Mouse (Mus musculus) CH12F3 (cell line): Measurements from ENCODE around the gene Pnrc1.

Source experiments
- in situ Hi-C: fragments of 300-500 bp; cut with MboI; formaldehyde crosslinking; loops from 2 replicates; pipeline ENCODE4 v1.14.3; 2020; ENCODE audit warnings: low sequenced_read_pairs

The Pnrc1 gene

DNA sequence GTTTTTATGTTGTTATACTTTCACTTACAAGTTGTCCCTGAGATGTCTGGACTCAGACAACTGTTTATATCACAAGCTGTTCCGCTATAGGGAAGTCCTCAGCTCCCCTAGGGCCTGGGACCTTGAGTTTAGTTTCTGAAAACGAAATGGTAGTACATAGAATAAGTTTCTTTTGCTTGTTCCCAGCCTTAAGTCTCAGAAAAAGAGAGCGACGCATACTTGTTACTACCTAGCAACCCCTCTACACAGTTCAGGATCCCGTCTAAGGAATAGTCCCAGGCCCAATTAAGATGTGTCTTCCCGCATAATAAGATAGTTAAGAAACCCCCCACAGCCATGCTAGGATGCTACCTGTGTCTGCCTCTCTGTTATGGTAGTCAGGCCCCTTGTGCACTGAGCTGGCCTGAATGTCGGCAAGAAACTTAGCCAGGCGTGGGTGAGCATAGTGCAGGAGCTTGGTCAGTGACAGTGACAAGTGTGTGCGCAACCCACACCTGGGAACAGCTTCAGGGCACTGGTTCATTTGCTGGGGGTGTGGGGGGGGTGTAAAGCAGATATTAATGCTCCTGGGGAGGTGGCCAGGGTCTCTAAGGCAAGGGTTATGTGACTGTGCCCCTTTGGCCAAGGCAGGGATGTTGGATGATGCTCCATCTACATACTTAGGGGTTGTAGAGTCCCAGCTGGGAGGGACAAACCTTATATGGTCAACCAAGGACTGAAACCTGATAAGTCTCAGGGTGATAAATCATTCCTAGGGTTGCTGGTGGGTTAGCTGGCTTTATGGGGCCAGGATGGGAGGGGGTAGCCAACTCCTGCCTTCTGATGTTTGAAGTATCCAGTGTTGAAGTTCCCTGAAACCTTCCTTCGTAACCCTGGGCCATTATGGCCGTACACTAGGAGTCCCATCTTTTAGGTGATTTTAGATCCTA, 19.3 kb downstream of the Pnrc1 start:
- in situ Hi-C loops: no loop called here

DNA sequence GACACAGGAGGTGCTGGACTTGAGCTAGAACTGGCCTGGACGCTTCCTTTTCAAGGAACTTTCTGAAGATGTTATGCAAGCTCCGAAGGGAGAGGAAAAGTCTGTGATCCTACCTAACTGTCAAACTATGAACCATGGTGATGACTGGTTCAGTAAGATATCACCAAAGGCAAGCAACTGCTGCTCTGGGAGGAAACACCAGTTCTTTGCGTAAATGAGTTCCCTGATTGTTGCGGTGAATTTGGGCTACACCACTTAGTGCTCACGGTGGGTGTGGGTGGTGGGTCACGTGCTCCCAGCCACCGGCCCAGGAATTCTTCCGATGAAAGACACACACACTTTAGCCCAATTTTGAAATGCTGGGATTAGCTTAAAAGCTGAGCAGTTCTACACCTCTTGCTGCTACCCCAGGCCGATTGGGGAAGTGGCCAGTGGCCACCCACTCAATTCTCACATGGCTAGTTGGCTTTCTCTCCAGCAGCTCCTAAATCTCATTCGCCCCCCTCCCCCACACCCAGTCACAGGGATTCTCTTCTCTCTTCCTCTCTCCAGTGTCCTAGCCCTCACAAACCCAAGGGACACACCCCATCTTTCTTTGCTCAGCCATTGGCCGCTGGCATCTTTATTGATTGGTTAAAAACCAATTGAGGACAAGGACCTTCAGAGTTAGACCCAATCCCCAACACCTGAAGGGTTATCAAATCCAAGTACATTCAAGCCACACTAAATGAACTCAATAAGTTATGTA, 24.8 kb downstream of the Pnrc1 start:
- in situ Hi-C loops: no loop called here

DNA sequence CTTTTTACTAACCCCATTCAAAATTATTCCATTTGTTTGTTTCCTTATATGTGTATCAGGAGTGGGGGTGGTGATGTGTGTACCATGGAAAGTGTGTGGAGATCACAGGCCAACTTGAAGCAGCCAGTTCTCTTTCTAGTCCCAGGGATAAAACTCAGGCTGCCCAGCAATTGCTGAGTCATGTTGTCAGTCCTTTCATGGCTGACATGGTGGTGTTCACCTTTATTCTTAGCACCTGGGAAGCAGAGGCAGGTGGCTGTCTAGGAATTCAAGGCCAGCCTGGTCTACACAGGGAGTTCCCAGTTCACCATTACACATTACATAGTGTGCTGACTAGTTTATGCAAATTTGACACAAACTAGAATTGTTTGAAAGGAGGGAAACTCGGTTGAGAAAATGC, 27.1 kb downstream of the Pnrc1 start:
- in situ Hi-C loops: no loop called here

DNA sequence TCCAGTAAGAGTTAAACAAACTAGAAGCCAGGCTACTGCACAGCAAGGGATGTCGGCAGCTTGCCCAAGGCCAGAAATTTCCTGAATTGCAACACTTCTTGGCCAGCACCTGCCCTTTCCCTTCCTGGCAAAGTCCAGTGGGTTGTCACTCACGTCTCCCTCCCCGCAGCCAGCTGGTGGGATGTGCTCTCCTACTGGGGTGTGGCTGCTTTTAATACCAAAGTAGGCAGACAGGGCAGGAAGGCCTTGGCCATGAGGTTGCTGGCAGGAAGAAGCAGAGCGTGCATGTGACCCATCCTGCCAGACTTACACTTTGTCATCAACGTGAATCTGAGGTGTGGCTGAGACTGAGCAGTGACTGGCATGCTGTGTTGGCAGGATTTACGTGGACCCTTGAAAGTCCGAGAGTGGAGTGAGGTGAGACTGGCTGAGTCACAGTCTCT, 28.6 kb downstream of the Pnrc1 start:
- in situ Hi-C loops: no loop called here

DNA sequence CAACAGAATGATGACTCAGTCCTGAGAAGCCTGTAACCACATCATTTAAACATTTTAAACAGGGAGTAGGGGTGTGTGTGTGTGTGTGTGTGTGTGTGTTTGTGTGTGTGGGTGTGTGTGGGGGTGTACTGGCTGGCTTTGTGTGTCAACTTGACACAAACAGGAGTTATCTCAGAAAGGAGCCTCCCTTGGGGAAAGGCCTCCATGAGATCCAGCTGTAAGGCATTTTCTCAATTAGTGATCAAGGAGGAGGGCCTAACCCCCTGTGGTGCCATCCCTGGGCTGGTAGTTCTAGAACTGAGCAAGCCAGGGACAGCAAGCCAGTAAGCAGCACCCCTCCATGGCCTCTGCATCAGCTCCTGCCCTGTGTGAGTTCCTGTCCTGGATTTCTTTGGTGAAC, 29.7 kb downstream of the Pnrc1 start:
- in situ Hi-C loops: no loop called here

DNA sequence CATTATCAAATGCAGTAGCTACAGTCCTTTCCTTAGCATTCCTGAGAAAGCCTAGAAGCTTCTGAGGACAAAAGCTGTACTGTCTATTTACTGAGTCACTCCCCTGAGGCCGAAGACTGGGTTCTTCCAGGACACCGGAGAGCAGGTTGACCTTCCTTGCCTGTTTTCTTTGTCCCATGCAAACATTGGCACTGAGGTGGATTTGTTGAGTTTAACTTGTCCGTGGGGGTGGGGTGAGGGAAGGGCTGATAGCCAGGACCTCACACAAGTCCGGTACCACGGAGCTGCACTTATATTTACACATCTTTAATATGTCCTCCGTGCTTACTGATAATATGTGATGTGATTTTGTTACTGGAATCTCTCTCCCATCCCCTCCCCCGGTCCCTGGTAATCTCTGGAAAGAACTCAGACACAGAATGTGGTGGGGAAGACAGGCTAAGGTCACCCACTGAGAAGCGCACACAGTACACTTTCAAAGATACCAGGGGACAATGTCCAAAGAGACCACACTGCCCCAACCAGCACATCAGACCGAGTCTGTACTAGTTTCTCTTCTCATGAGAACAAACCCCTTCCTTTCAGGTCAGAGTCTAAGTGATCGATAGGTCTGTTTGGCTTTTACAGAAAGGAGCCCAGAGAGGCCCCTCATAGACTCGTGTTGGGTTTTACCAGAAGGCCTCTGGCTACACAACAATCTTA, 32.5 kb downstream of the Pnrc1 start:
- in situ Hi-C loops: no loop called here

DNA sequence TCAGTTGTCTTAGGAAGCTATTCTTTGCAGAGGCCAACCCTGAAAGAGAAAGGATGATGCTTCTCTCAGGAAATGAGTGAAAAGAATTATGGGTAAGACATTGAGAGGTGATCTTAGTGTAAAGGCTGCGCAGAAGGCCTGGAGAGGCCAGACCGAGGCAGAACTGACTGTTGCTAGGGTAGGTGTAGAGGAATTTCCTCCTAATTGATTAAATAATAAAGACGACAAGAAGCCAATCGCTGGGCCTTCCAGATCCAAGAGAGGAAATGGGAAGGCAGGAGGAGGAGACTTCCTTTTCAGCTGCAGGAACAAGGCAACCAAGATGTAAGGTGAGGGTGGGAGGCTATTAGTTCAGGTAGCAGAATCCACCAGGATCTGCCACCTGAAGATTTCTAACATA, 35.3 kb downstream of the Pnrc1 start:
- in situ Hi-C loops: no loop called here

DNA sequence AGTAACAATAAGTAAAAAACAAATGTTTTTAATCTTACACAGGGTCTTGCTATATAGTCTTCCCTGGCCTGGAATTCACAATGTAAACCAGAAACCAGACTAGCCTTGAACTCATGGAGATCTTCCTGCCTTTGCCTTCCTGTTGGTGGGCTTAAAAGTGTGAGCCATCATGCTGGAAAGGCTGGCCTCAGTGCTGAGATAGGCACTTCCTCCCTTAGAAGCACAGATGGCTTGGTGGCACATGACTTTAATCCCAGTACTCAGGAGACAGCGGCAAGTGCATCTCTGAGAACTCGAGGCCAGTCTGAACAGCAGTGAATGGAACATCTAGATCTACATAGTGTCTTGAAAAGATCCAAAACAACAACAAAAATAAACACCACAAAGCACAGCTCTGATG, 39.1 kb downstream of the Pnrc1 start:
- in situ Hi-C loops: no loop called here

DNA sequence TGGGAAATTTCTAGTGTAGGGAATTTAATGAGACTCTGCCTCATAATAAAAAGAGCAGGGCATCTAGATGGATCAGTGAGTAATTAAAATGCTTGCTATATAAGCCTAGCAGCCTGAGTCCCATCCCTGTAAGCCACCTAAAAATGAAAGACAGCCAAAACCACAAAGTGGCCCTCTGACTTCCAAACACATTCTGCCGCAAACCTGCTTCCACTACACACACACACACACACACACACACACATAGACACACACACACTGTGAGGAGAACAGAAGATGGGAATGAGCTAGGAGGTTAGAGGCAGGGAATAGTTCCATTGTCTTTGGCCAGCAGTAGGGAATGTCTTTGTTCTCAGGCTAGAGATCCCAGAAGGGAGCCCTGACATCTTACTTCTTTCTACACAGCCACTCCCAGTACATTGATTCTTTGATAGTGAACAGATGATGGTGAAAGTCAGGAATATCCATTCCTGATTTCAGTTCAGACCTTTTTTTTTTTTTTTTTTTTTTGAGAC, 40.2 kb downstream of the Pnrc1 start:
- in situ Hi-C loops: no loop called here

DNA sequence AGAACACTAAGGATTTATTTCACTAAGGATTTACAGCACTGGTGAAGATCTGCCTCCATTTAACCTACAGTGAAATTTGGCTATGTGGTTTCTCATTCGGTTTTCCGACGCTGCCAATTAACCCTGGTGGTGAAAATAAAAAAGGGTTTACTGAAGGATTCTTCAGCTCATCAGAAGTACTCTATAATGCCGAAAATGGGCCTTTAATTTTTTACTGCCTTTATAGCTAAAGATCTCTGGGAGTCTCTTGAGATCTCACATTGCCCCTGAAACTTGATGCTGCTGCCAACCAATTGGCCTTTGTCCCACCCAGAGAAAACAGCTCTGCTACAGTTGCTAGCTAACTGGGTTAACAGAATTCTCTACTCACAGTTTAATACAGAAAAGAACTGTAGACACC, 41.0 kb downstream of the Pnrc1 start:
- in situ Hi-C loops: no loop called here

DNA sequence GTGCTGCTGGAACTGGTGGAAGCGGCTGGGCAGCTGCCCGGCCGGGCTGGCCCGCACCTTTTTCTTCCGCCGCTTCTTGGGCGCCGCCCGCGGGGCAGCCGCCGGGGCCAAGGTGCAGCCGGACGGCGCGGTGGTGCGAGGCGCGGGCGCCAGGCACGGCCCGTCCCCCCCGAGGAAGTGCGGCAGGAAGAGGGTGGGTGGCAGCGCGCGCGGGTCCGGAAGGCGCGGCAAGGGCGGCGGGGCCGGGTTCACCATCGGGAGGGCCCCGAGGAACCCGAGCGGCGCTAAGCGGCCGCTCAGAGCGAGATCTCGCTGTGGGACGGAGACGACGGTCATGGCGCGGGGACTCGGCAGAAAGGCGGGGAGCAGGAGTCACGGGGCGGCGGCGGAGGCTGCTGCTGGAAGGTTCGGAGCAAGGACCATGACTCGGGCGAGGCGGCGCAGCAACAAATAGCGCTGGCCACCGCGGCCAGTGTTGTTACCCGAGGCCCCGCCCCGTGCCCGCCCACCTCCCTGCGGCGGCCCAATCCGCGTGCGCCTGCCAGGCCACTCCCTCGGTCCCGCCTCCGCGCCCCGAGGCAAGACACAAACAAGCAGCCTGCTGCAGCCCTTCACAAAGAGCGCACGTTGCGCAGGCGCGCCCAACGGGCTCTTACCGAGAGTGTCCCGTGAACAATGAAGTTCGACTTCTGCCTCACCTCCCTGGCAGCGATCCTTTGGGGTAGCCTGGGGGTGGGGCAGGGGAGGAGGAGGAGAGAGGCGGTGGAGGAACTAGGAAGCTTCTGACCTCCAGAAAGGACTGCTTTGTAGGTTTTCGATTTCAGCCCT, 41.7 kb downstream of the Pnrc1 start:
- in situ Hi-C loops: no loop called here

DNA sequence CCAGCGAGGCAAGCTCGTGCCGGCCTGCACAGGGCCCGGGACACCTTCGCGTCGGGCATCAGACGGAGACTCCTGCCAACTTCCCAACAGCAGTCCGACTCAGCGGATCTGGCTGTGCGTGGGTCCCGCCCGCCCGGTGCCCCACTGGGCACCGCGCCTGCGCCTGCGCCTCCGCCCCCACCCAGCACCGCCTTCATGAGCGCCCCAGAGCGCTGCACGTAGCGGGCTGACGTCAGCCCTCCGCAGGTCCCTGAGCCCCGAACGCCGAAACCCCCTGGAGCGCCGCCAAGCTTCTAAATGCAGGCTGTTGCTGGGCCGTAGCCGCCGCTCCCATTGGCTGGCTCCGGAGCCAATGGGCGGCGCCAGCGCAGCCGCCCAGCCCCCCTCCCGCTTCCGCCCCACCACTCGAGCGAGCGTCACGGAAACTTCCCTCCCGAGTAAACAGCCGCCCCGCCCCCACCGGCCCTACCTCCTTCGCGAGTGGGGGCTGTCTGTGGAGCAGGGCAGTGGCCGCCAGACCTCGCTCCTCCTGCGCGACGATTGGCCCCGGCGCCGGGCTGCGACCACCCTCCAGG, 42.4 kb downstream of the Pnrc1 start:
- in situ Hi-C loops: no loop called here

DNA sequence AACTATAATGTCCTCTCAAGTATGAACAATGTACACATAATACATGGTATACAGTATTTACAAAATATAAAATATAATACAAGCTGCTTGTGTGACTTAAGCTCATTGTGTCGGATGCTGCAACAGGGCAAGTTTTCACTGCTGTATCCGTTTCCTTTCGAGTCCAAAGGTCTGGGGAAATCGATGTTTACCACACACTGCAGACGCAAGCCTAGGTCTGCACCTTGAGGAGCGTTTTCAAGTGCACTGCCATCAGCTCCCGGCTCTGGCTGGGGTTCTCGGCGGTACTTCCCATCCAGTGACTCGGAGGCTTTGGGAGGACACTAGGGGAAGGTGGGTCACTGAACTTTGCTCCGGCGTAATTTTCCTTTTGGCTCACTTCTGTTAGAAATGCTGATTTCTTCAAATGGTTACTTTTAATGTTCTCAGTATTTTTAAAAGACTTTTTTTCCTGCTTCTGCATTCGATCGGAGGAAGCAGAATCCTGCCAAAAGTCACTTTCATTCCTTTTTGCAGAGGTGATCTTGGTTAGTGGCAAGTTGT, 44.0 kb downstream of the Pnrc1 start:
- in situ Hi-C loops: no loop called here

DNA sequence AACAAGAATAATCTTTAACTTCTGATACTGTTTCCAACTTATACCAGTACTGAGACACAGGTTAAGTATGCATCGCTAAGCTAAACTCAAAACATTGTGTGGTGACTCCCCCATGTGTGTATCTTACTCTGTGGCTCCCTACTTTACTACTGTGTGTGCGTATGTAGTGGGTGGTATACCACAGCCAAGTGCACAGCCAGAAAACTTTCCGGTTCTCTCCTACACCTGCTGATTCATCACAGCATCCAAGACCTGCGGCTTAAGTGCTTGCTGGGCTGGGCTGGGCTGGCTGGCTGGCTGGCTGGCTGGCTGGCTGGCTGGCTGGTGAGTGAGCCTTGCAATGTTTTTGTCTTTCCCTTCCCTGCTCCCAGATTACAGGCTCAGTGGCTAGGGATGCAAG, 46.0 kb downstream of the Pnrc1 start:
- in situ Hi-C loops: no loop called here

DNA sequence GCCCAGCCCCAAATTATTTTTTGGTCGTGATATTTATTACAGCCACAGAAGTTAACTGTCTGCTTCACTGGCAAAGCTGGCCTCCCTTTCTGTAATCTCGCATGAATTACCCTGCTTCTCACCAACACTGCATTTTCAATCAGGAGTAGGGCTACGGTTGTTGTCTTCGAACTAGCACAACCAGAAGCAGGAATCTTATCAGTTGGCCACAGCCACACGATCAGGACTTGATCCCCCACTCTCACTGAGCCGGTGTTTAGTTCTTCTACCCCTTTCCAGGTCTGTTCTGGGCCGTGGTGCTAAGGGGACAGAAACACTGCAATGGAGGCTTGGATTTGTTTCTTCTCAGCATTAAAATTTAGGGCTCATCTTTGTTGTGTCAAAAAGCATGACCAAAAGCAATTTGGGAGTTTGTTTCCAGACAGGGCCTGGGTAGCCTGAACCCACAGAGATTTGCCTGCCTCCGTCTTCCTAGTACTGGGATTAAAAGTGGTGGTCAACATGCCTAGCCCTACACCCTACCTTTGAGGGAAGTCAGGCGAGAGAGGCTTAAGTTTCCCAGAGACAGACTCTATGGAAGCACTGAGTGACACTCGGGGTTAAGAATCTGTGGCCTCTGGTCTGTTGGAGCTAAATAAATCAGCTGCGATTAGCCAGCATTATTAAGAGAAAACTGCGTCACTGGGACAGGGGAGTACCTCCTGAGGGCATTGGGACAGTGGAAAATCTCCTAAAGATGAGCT, 46.8 kb downstream of the Pnrc1 start:
- in situ Hi-C loops: no loop called here

DNA sequence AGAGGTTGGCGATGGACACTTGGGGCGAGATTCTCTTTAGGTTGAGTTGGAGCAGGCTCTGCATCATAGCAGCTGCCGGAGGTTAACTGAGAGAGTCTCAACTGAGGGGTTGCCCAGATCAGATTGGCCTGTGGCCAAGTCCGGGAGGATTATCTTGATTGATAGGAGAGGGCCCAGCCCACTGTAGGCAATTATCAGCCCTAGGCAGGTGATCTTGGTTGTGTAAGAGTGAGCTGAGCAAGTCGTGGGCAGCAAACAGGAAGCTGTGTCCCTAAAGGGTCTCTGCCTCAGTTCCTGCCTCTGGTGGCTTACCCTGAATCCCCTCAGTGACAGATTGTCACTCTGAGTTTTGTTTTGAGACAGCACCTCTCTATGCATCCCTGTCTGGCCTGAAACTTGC, 47.4 kb downstream of the Pnrc1 start:
- in situ Hi-C loops: no loop called here

DNA sequence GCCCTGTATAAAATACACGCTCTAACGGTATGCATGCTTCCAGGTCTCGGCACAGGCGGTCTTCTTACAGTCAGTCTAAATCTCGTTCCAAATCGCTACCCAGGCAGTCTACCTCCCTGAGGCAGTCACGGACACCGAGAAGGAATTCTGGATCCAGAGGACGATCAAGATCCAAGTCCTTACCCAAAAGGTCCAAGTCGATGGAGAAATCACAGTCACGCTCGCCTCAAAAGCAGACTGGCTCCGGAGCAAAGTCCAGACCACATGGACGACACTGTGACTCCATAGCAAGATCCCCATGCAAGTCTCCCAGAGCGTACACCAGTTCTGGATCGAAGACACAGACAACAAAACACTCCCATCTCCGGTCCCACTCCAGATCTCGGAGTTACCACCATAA, 59.1 kb downstream of the Pnrc1 start:
- in situ Hi-C loops: no loop called here

DNA sequence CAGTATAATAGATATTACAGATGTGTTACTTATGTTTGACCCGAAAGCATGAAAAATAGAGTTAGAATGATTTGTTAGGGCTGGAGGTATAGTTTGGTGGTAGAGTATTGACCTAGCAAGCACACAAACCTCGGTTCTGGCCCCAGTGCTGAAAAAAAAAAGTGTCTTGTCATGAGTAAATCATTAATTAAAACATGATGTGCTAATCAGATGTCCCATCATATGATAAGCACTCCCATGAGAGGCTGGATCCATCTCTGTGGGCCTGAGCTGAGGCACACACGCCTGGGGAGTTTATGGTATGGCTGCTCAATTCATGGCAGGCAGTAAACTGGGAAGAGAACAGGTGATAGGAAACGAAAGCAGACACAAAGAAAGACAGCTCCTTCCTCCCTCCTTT, 60.3 kb downstream of the Pnrc1 start:
- in situ Hi-C loops: no loop called here

DNA sequence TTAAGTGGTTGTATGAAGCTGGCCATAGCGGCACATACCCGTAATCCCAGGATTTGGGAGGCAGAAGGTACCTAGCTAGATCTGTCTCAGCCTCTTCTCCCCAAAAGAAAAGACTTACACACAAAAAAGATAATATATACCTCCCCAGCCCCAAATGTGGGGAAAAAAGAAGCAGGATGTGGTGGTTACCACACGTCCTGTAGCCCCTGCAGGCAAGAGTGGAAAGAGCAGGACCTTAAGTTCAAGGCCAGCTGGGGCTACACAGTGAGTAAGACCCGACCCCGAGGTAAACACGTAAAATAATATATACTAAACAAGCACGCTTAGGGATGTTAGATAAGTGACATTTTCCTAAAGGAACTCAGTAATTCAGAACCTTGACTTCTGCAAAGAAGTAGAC, 62.8 kb downstream of the Pnrc1 start:
- in situ Hi-C loops: no loop called here
